Mouse (Mus musculus): Measurements from ENCODE around the gene Rtf2. TPM values are rescaled to one million over a fixed set of nuclear protein-coding genes. Genes with fewer than 3 reads are reported as not detected.

Gene Rtf2
- total RNA-seq, 2 experiments from 2014 or later: 62.8 to 63.8 TPM

DNA sequence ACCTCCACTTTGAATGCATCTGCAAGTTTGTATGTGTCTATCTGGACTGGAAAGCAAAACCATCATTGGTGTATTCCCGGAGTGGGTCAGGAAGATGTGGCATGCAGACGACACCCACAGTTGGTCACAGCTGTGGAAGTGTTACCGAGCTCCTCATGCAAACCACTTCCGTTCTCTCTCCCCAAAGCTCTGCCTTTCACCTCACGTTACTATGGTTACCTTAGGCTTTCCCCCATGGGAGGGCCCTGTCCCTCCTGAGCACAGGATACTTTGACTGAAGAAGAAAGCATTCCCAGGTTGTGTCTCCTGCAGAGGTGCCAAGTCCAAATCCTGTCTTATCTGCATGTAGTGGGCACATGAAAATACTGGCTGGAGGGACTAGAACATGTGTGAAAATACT, 6.6 kb upstream of the Rtf2 start:
- DNase-seq: no peak
- intact Hi-C loops (cut with DNase I): no loop called here

DNA sequence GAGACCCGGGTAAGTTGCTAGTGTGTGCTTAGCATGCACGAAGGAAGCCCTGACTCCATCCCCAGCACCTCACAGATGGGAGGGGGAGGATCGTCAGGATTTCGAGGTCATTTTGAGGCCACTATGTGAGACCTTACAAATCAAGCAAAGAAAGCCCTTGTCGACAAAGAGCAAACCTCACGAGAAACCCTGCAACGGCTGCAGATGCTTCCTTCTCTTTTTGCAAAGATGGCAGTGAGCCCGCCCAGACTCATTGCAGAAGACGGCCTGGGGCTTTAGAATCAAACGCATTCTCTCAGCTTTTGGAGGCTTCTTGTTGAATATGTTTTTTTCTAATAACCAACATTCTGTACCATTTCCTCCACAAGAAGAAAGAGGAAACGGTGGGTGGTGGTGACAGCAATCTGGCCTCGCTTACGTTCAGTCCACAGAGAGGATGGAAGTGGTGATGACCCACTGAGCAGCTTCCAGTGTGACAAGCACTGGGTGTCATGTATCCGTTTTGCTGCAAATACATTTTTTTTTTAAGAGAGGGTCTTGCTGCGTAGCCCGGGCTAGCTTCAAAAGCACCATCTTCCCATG, 2.9 kb upstream of the Rtf2 start:
- no peak for DNase-seq
- intact Hi-C loops (cut with DNase I): no loop called here

DNA sequence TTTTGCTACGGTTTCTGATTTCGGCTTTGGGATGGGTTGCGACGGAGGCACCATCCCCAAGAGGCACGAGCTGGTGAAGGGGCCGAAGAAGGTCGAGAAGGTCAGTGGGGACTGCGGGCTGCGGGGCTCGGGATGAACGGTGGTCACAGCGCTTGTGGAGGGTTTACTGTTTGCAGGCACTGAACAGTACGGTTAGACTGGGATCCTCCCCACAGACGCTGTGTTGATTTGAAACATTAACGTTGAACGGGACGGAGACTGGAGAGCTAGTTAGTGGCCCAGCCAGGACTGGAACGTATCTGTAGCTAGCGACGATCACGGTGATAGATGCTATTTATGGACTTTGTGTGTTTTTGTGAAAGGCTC, 267 bp downstream of the Rtf2 start:
- DNase-seq: no peak
- intact Hi-C loops (cut with DNase I): loop anchor here (10.0 kb wide), 1 partner anchor 216 kb away; no protein-coding TSS in a partner anchor

DNA sequence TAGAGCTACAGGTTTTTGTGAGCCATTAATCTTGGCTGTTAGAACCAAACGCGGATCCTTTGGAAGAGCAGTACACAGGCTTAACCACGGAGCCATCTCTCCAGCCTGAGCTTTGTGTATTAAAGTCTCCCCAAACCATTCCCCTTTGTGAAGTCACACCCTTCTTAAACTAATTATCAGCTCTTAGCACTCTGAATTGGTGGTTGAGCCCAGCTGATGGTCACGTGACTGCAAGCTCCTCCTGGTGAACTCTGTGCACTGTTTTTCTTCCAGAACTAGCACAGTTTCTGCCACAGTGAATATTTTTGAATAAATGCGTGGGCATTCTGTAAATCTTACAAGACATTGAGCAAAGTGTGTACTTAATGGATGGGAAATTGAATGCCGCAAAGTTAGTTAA, 820 bp downstream of the Rtf2 start:
- intact Hi-C loops (cut with DNase I): loop anchor here (10.0 kb wide), 1 partner anchor 216 kb away; no protein-coding TSS in a partner anchor
- DNase-seq: no peak

DNA sequence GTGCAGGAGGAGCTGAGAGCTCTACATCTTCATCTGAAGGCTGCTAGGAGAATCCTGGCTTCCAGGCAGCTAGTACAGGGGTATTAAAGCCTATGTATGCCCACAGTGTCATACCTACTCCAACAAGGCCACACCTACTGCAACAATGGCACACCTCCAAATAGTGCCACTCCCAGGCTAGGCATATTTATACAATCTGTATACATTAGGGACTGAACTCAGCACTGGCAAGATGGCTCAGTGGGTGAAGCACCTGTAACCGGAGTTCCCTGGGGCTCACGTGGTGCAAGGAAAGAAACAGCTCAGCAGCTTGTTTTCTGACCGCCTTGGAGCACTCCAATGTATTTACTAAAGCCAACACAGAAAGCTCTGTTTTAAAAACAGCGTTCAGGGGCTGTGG, 5.3 kb downstream of the Rtf2 start:
- no peak for DNase-seq
- intact Hi-C loops (cut with DNase I): loop anchor here (5.0 to 10.0 kb wide), 2 partner anchors 63 to 221 kb away; no protein-coding TSS in a partner anchor

DNA sequence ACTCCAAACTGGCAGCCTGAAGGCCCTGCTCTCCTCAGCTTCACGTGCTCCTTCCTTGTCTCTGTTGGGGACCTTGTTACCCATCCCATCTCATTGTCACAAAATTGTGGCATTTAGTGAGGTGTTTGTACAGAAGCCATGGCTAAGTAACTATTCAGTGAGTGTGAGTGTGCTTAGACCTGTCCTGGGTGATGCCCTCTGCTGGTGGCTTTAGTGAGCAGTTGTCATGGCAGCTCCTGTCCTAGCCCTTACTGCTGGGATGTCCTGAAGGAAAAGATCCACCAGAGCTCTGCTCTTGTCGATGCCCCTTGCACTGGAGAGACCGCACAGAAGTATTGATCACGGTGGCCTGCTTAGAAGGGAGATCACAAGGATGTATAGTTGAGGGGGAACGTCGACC, 7.0 kb downstream of the Rtf2 start:
- DNase-seq: no peak
- intact Hi-C loops (cut with DNase I): loop anchor here (5.0 to 10.0 kb wide), 2 partner anchors 65 to 223 kb away; no protein-coding TSS in a partner anchor

DNA sequence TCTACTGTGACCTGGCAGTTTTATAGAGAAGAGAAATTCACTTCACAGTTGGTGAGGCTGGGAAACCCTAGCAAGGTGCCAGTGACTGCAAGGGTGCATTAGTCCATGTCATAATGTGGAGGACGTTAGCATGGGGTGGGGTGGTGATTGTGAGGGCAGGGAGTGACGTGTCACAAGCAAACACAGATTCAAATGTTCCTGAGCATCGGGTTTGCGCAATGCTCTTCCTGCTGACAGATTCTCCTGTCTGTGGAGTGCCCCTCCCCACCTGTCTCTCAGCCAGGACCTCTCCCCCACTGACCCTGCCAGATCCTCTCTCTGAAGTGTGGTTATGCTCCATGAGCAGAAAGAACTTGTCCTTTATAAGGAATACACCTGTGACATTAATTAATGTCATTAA, 8.0 kb downstream of the Rtf2 start:
- intact Hi-C loops (cut with DNase I): loop anchor here (5.0 to 10.0 kb wide), 2 partner anchors 66 to 224 kb away; no protein-coding TSS in a partner anchor
- no peak for DNase-seq

DNA sequence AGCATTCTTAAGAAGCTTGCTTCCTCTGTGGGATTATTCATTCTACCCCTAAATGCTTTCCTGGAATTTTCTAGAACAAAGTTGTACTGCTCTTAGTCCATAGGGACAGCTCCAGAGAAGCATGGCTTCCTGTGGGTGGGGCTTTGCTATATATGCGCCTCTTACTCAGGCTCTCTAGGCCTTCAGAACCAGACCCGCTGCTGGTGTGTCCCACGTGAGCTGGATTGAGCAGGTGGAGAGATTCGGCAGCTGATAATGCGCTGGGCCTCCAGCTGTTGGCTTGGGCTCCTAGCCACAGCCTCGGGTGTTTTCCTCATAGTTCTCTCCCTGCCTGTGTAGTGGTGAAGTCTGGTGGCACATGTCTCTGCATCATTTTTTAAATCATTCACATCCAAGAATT, 10.3 kb downstream of the Rtf2 start:
- DNase-seq: no peak
- intact Hi-C loops (cut with DNase I): no loop called here

DNA sequence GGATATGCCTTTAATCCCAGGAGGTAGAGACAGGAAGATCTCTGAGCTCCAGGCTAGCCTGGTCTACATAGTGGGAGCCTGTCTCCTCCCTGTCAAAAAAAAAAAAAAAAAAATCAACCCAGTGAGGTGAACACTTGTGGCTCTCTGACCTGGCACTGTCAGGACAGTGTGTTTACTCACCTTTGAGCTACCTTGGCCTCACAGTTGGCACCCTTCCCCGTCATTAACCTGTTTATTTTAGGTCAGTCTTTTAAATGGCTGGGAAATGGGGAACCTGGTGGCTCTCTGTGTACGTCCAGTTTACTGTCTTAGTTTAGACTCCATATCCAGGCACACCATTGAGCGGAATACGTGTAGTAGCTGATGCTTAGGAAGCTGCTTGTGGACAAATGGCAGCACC, 11.7 kb downstream of the Rtf2 start:
- no peak for DNase-seq
- intact Hi-C loops (cut with DNase I): no loop called here

DNA sequence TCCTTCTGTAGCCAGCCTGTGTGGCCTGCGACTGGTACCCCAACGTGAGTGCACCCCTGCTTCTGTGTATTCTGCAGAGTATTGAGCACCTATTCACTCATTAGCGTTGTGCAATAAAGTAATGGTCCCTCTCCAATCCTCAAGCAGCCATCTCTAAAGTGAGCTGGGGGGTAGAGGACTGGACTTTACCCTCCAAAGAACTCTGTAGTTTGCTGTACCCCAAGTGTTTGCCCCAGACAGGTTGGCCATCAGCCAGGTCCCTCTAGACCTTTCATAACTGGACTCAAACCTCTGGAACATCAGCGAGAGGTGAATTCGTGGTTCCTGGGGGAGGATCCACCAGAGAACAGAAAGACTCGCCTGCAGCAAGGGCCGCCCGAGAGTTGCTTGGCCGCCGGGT, 12.1 kb downstream of the Rtf2 start:
- intact Hi-C loops (cut with DNase I): no loop called here
- DNase-seq: no peak

DNA sequence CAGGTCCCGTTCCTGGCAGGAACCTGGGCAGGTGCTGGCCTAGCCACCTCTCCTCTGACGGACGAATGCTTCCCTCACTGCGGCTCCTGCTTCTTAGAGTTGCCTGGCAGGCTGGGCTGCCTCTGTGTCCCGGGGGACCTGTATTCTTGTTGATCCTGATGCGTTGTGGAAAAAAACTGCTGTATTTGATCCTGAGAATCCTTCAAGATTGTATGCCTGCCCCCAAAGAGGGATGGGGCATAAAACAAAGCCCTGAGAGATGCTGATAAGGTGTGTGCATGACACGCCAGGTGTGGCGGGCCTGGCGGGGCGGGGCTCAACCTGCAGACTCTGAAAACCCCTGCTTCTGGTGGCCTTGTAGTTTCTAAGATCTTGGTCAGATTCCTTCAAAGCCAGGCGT, 18.1 kb downstream of the Rtf2 start, which contains the start of gene Gcnt7:
Gene Gcnt7, minus strand, starts transcription at position 101 of the 400 bp plus-strand sequence.
- DNase-seq: no peak
- intact Hi-C loops (cut with DNase I): no loop called here

DNA sequence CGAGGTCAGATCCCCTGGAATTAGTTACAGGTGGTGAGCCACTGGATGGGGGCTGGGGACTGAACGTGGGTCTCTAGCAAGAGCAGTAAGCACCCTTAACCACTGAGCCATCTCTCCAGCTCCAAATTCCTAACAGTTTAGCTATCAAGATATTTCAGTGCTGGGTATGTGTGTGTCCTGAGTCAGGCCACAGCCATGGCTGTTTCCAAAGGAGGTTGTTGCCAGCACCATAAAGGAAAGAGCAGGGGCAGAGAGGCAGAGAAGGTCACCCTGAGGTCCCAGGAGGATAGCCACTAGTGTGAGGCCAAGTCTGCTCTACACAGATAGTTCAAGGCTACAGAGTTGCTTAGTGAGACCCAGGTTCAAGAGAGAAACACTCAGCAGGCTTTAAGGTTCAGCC, 20.3 kb downstream of the Rtf2 start:
- intact Hi-C loops (cut with DNase I): no loop called here
- DNase-seq: no peak

DNA sequence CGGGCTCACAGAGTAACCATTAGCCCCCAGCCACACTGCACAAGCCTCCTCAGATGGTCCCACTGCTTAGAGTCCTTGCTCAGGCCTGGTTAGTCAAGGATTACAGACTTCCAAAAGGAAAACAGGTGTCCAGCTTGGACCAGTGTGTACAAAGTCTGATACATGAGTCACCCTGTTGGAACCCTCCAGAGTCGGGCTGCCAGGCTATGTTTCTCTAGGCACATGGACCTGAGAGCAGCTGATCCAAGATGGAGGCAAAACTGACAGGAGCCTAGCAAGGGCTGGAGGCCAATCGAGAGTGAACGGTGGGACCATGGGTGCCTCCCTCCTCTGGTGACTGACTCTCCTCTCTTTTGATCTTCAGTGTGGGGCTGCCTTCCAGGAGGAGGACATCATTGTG, 22.5 kb downstream of the Rtf2 start:
- no peak for DNase-seq
- intact Hi-C loops (cut with DNase I): no loop called here

DNA sequence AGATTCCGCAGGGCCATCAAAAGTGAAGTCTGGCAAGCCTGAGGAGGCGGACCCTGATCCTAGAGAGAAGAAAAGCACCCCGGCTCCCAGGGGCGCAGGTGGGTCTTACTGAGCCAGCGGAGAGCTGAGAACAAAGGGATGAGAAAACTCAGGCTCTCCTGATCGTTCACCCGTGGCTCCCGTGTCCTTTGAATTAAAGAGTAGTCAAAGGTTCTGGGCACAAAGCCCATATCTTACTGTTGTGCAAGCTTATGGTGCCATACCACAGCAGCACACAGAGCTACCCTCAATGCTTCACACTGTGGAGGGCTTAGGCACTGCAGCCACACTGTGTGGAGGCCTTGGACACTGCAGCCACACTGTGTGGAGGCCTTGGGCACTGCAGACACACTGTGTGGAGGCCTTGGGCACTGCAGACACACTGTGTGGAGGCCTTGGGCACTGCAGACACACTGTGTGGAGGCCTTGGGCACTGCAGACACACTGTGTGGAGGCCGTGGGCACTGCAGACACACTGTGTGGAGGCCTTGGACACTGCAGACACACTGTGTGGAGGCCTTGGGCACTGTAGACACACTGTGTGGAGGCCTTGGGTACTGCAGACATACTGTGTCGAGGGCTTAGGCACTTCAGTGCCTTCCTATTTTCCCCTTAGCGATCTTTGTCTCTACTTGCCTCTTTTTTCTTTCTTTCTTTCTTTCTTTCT, 26.2 kb downstream of the Rtf2 start:
- intact Hi-C loops (cut with DNase I): no loop called here
- no peak for DNase-seq

DNA sequence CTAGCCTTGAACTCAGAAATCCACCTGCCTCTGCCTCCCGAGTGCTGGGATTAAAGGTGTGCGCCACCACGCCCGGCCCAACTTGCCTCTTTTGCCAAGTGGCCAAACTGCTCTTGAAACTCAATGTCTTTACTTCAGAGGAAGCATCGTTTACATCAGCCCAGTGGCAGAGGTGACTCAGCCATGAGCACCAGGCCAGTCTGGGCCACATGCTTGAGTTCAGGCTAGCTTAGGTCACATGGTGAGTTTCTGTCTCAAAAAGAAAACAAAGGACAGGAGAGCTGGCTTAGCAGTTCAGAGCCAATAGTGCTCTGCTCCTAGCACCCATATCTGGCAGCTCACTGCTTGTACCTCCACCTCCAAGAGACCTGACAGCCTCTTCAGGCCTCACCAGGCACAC, 26.9 kb downstream of the Rtf2 start:
- intact Hi-C loops (cut with DNase I): no loop called here
- no peak for DNase-seq

DNA sequence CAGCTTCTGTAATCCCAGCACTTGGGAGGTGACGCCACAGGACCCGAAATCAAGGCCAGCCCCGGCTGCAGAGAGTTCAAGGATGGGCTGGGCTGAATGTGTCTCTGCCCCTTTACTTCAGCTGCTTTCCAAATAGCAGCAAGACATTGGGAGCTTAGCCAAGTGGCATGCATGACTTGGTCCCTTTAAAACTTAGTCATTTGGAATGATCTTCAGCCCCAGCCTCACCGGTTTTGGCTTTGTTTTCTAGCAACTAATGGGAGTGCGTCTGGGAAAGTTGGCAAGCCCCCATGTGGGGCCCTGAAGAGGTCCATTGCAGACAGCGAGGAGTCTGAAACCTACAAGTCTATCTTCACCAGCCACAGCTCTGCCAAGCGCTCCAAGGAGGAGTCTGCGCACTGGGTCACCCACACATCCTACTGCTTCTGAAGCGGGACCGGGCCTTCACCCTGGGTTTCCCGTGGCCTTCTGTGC, 28.0 kb downstream of the Rtf2 start:
- peak; percentile 90 for DNase-seq
- intact Hi-C loops (cut with DNase I): no loop called here

DNA sequence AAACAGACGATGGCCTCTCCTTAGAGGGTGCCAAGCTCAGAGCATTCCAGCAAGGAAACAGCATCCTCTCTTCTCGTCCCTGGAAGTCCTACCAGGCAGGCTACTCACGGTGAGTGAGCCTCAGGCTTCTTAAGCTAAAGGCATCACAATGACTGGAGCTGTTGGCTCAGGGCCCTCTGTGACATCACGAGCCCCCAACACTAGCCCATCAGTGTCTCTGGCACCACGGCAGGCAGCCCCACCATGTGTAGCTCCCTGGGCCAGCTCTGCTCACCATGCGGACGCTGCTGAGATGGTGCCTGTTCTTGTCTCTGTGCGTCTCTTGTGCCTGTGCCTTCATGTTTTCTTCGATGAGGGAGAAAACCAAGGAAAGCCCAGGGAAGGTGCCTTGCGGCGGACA, 32.0 kb downstream of the Rtf2 start, which contains the start of gene Fam209:
Gene Fam209, plus strand, starts transcription at position 203 of the 400 bp plus-strand sequence.
- intact Hi-C loops (cut with DNase I): loop anchor here (10.0 kb wide), 2 partner anchors 302 to 352 kb away; no protein-coding TSS in a partner anchor
- peak; percentile 30 for DNase-seq

DNA sequence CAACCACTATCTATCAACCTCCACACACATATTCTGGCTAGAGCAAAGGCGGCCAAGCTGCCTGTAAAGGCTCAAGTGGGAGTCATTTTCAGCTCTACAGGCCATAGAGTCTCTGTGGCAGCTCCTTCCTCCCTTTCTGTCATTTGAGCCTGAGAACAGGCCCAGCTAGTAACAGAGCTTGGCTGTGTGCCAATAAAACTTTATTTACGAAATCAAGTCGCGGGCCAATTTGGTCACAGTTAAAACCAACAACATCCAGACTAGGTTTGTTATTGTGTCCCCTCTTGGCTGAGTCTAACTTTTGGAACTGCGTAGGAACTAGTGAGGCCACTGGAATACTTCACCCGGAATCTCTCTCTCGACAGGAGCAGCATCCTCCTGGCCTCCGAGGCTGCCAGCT, 33.2 kb downstream of the Rtf2 start:
- intact Hi-C loops (cut with DNase I): loop anchor here (10.0 kb wide), 2 partner anchors 301 to 351 kb away; no protein-coding TSS in a partner anchor
- DNase-seq: no peak

DNA sequence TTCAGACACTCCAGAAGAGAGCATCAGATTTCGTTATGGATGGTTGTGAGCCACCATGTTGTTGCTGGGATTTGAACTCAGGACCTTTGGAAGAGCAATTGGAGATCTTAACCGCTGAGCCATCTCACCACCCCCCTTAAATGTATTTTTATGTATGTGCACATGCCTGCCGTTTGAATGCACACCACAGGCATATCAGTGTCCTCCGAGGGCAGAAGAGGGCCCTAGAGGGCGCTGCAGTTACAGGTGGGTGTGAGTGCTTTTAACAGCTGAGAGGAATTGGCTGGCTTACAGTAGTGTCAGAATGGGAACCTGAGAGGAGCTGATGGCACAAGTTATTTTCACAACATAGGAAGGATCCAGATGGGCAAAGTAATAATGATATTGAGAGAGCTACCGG, 34.6 kb downstream of the Rtf2 start:
- intact Hi-C loops (cut with DNase I): loop anchor here (5.0 to 10.0 kb wide), 4 partner anchors 300 to 612 kb away; no protein-coding TSS in a partner anchor
- DNase-seq: peak; percentile 36

DNA sequence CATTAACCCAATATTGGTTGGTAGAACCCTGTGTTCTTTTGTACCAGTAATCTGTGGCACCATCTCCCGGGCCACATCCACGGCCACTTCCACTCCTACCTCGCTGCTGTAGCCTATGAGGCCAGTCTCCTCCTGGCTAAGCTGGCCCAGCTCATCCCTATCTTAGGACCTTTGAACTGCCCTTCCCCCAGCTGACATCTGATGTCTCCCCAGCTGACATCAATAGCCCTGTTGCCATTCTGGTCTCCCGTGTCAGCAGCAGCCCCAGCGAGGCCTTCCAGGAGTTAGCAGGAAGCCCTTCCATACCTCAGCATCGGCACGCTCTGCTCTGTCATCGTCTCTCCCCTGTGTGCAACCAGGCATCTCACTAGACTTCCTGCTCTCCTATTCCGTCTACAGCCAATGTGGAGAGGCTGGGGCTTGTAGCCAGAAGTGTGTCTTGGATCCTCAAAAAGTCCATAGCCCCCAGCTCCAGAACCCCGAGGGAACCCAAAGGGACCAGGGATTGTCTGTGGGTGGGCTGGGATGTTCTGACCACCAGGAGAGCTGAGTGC, 36.4 kb downstream of the Rtf2 start:
- DNase-seq: no peak
- intact Hi-C loops (cut with DNase I): loop anchor here (5.0 to 10.0 kb wide), 4 partner anchors 298 to 611 kb away; no protein-coding TSS in a partner anchor

DNA sequence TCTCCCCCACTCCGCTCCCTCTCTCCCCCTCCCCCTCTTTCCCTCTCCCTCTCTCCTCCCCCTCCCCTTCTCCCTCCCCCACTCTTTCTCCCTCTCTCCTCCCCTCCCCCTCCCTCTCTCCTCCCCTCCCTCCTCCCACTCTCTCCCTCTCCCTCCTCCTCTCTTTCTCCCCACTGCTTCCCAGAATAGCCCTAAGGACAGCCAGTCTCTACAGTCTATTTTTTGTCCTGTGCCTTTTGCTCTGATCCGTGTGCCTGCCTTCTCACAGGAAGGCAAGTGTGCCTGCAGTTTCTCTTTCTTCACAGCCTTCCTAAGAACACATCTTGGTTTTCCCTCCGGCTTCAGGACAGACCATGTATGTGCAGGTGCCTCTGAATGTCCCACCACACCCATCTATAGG, 37.0 kb downstream of the Rtf2 start:
- DNase-seq: no peak

More for the DNA sequence above, 37.0 kb downstream of the Rtf2 start:
- intact Hi-C loops (cut with DNase I): loop anchor here (5.0 to 10.0 kb wide), 4 partner anchors 297 to 610 kb away; no protein-coding TSS in a partner anchor
